Mouse (Mus musculus) heart, postnatal 0 days (tissue): ENCODE results near the gene Smg1.

ENCODE experiments used
- CTCF ChIP-seq: IDR thresholded peaks from 2 replicates; pipeline ENCODE4 v1.5.1; 2016; ENCODE audit warnings: antibody characterized with exemption, control low read depth, low read depth
- EP300 ChIP-seq: IDR thresholded peaks from 2 replicates; pipeline ENCODE4 v1.6.1; 2016; ENCODE audit warnings: antibody characterized with exemption, low read depth

DNA sequence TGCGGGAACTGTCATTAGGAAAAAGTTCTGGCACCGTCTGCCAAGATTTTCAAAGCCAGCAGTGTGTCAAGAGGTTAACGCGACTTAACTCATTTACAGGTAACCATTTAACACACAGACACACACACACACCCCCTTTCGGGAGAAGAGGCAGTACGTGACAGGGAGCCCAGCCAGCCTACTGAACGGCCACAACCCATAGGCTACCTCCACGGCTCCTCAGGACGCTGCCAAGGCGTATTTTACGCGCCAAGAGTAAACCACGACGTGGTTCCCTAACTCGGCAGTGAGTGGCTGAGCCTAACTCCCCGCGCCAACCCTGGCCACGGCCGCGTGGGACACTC lies 128.0 kb downstream of the Smg1 start:
- TF ChIP-seq CTCF (no peak), EP300 (no peak)
